Mouse (Mus musculus): Measurements from ENCODE around the gene Acrv1.

DNA sequence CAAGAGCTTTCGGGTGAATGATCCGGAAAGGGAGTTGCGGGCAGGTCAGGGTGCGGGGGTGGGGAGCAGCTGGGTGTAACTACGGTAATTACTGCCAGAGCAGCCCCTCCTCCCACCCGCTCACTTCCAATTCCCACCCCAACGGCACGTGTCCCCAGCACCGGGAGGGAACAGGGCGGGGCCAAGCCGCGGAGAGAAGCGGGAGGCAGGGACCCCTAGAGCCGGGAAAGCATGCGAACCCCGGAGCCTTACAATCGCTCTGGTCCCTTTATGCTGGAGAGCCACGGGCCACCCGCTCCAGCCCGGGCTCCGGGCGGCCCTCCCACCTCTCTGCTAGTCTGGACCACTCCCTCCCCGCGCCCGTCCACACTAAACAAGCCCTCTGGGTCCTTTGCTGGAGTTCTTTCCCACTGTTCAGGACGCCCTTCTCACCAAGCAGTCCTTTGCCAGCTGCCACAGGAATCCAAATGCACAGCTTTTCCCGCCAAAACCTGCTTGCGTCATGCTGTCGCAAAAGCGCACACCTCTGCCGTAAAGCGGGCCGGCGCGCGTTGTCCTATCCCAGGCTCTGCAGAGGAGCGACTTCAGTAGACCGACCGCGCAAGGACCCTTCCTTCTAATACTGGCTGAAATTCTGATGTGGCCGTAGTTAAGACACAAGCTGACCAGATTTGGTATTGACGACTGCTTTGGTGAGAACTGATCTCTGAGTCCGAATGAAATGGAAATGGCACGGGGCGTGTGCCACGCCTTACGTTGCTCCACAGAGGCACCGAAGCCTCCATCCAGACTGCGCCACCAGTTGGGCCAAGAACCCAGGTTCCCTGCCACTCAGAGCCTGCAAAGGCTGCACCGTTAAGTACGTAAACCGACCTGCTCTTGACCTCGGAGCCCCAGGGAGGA, 33.4 kb downstream of the Acrv1 start:
- TF ChIP-seq CTCF (IDR thresholded peaks at IDR 0.05; ENCODE audit: borderline replicate concordance, extremely low read depth, insufficient read depth, insufficient read length), result no peak
- no peak; the same call in 1 of the 2 replicates for TF ChIP-seq POLR2A (IDR thresholded peaks at IDR 0.05; ENCODE audit: borderline replicate concordance, extremely low read depth, insufficient read depth, insufficient read length, poor library complexity, severe bottlenecking)
